Mouse (Mus musculus): ENCODE measurements at regions not wholly inside any gene's neighbourhood (a gene's known extent, or its start where the extent isn't known, plus 50 kb on each side); places are given as distances from the start of the nearest gene placed in this dataset.

- 0 out of 2 replicates have a peak, but pooled peaks have one; percentile 55 for ATAC-seq
Measured at GRCm38 (mm10) chr5:90000758-90001157, 117.6 kb upstream of the Adamts3 start.

DNA sequence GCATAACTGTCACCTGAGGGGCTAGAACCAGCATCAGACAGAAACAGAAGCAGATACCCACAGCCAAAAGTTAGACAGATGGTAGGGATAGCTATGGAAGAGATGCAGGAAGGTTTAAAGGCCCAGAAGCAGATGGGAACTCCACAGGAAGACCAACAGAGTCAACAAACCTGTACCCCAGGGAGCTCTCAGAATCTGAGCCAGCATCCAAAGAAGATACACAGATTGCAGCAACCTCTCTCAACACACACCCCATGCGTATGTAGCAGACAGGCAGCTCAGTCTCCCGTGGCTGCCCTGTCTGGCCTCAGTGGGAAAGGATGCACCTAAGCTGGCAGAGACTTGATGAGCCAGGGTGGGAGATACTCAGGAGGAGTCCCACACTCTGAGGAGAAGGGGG, 108.4 kb upstream of the Adamts3 start:
- no peaks in the 10 kb centered on the region for H3K36me3 ChIP-seq
- no peaks in the 10 kb centered on the region for H3K4me1 ChIP-seq (replicated peaks)
- no peak overlapping the region for H3K4me3 ChIP-seq (replicated peaks)
- no peaks in the 10 kb centered on the region for H3K27me3 ChIP-seq (replicated peaks)
- no peak overlapping the region for H3K9ac ChIP-seq
- ATAC-seq: no peak
- H3K27ac ChIP-seq: no peak overlapping the region
- WGBS: 63% methylated on average over 2 of the region's 2 CpGs
- H3K4me2 ChIP-seq (replicated peaks): no peak overlapping the region
- no peaks in the 10 kb centered on the region for H3K9me3 ChIP-seq

More at GRCm38 (mm10) chr5:90000758-90001157, 117.6 kb upstream of the Adamts3 start:
- H3K4me3 ChIP-seq (replicated peaks): no peak overlapping the region
- H3K27ac ChIP-seq: 0 out of 2 replicates have a peak overlapping the region, but pooled peaks have one; percentile 9
- H3K27me3 ChIP-seq (replicated peaks): no peaks in the 10 kb centered on the region
- no peaks in the 10 kb centered on the region for H3K4me1 ChIP-seq (replicated peaks)
- WGBS: 50% methylated on average over 6 of the region's 6 CpGs
- no peaks in the 10 kb centered on the region for H3K36me3 ChIP-seq
- no peaks in the 10 kb centered on the region for H3K9me3 ChIP-seq
- H3K4me2 ChIP-seq (replicated peaks): no peak overlapping the region
- no peak overlapping the region for H3K9ac ChIP-seq

DNA sequence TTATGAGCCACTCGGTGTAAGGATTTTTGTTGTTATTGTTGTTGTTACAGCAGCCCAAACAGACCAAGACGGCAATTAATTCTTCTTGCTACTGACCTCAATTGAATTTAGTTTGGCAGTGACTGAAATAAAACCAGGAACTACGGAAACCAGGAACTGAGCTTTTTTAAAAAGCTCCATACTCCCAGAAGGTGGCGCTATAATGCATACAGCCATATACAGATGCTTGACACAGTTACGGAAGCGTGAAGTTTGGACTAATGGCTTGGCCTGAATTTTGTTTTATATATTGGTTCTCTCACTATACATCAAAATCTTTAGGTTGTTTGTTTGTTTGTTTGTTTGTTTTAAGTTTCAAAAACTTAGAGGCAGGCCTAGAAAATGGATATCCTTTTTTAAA, 98.5 kb upstream of the Adamts3 start:
- Histone ChIP-seq H3K4me3 (replicated peaks) (no peak overlapping the region), H3K9ac (no peak overlapping the region), H3K4me2 (replicated peaks) (no peak overlapping the region), H3K27ac (no peak overlapping the region), H3K27me3 (replicated peaks) (no peaks in the 10 kb centered on the region), H3K36me3 (no peaks in the 10 kb centered on the region), H3K9me3 (no peaks in the 10 kb centered on the region), H3K4me1 (replicated peaks) (no peaks in the 10 kb centered on the region)
- WGBS: 60% methylated on average over 6 of the region's 6 CpGs
- ATAC-seq: no peak

DNA sequence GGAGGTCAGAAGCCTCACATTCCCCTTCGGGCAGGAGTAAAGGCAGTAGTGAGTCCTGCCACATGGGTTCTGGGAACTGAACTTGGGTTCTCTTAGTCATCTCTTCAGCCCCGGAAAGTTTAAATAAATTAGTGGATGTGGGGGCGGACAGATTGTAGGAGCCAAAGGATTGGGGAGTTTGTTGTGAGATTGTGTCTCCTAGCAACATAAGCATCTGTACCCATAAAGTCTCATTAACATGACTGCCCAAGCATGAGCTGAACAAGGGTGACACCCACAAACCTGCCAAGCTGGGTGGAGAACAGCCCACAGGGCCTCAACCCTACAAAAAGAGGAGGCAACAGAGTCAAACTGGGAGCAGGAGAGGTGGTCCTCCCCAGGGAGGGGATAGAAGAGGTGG, 97.1 kb upstream of the Adamts3 start:
- Histone ChIP-seq H3K4me1 (replicated peaks) (no peaks in the 10 kb centered on the region), H3K4me3 (replicated peaks) (no peak overlapping the region), H3K36me3 (no peaks in the 10 kb centered on the region), H3K4me2 (replicated peaks) (no peak overlapping the region), H3K9me3 (no peaks in the 10 kb centered on the region), H3K27ac (no peak overlapping the region), H3K9ac (no peak overlapping the region), H3K27me3 (replicated peaks) (no peaks in the 10 kb centered on the region)
- WGBS: 84% methylated on average over 3 of the region's 3 CpGs
- ATAC-seq: no peak

DNA sequence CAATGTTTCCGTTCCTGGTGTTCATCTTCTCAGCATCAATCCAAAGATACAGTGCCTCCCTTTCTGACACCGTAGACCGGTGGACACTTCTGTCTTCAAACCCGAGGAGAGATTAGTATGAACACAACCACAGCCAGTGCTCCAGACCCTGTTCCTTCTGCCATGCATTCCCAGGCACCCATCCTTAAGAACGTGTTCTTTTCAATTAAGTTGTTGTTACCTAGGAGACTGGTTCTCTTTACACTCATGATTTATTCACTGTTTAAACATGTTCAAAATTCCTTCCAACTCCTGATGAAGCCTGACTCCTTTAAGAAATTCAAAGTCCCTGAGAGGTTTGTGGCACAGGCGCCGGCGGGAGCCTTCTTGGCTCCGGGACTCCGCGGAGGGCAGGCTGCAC, 69.5 kb upstream of the Adamts3 start:
- H3K27me3 ChIP-seq (replicated peaks): no peaks in the 10 kb centered on the region
- H3K4me2 ChIP-seq (replicated peaks): no peak overlapping the region
- no peak overlapping the region for H3K4me3 ChIP-seq (replicated peaks)
- no peaks in the 10 kb centered on the region for H3K9me3 ChIP-seq
- no peak overlapping the region for H3K27ac ChIP-seq
- H3K36me3 ChIP-seq: no peaks in the 10 kb centered on the region
- WGBS: 80% methylated on average over 11 of the region's 11 CpGs
- no peaks in the 10 kb centered on the region for H3K4me1 ChIP-seq (replicated peaks)
- H3K9ac ChIP-seq: no peak overlapping the region
- no peak for ATAC-seq

- H3K4me3 ChIP-seq (replicated peaks): no peak overlapping the region
- H3K9ac ChIP-seq: no peak overlapping the region
- no peak overlapping the region for H3K4me2 ChIP-seq (replicated peaks)
- no peak for ATAC-seq
- H3K36me3 ChIP-seq: no peaks in the 10 kb centered on the region
- WGBS: 90% methylated on average over 3 of the region's 3 CpGs
- H3K4me1 ChIP-seq (replicated peaks): no peaks in the 10 kb centered on the region
- no peaks in the 10 kb centered on the region for H3K9me3 ChIP-seq
- no peak overlapping the region for H3K27ac ChIP-seq
- H3K27me3 ChIP-seq (replicated peaks): no peaks in the 10 kb centered on the region
Measured at GRCm38 (mm10) chr5:89945660-89945925, 62.5 kb upstream of the Adamts3 start.

- H3K4me3 ChIP-seq (replicated peaks): no peak overlapping the region
Measured at GRCm38 (mm10) chr5:89944855-89945659, 61.9 kb upstream of the Adamts3 start.

DNA sequence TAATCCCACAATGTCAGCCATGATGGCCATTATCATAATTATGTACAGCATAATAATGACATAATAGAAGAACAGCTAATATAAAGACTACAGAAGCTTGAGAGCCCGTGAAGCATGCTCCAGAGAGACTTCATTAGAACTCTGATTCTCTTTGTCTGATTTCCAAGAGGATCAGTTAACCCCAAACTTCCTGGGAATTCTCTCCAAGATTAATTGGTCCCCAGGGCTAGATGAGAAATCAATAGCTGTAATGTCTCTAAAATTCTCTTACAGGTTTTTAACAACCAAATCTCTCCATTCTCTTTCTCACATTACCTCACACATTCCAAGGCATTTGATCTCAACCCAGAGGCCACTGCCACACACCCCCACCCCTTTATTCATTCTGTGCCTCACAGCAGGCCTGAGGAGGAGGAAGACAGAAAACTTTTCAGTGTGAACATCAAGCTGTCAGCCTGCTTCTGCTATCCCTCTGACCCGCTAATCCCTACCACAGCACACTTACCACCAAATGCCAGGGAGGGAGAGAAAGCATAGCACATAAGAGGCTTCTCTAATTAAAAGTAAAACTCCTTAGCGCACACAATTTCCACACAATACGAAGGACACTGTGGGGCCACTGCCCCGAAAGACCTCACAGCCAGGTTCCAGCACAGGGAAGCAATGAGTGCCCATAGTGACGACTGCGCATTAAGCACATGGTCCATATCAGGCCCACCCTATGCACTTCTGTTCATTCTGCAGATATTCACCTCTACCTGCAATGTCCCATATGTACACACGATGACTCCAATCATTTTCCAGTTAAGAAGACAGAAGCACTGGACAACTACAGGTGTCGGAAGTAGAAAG, 60.4 kb upstream of the Adamts3 start:
- Histone ChIP-seq H3K27me3 (replicated peaks) (no peaks in the 10 kb centered on the region), H3K4me3 (replicated peaks) (no peak overlapping the region), H3K27ac (no peak overlapping the region), H3K9ac (no peak overlapping the region), H3K9me3 (no peaks in the 10 kb centered on the region), H3K36me3 (no peaks in the 10 kb centered on the region), H3K4me1 (replicated peaks) (no peaks in the 10 kb centered on the region), H3K4me2 (replicated peaks) (no peak overlapping the region)
- 76% methylated on average over 9 of the region's 9 CpGs for WGBS
- no peak for ATAC-seq

More at GRCm38 (mm10) chr5:89944855-89945659, 61.9 kb upstream of the Adamts3 start:
- H3K4me1 ChIP-seq (replicated peaks): no peaks in the 10 kb centered on the region
- H3K4me2 ChIP-seq (replicated peaks): no peak overlapping the region
- WGBS: 79% methylated on average over 5 of the region's 5 CpGs
- no peak overlapping the region for H3K27ac ChIP-seq
- ATAC-seq: no peak
- no peaks in the 10 kb centered on the region for H3K9me3 ChIP-seq
- no peaks in the 10 kb centered on the region for H3K36me3 ChIP-seq
- H3K27me3 ChIP-seq (replicated peaks): no peaks in the 10 kb centered on the region
- H3K9ac ChIP-seq: no peak overlapping the region

DNA sequence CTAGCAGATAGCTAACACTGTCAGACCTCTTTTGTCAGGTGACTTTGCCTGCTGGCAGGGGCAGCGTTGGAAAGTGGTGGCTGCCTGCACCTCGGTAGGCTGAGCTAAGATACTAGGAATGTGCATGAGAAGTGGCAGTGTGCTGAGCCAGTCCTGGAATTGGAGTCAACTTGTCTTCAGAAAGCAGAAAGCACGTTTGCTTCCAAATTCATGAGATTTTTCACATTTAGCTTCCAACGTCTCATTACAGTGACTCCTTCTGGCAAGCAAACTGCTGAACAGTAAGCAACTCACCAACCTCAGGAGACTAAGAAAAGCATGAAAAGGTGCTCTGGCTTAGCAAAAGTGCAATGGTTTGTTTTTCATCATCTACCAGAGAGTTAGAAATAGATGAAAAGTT, 59.1 kb upstream of the Adamts3 start:
- ATAC-seq: no peak
- no peaks in the 10 kb centered on the region for H3K9me3 ChIP-seq
- H3K4me3 ChIP-seq (replicated peaks): no peak overlapping the region
- H3K9ac ChIP-seq: no peak overlapping the region
- 44% methylated on average over 4 of the region's 4 CpGs for WGBS
- no peak overlapping the region for H3K4me2 ChIP-seq (replicated peaks)
- no peaks in the 10 kb centered on the region for H3K4me1 ChIP-seq (replicated peaks)
- H3K27ac ChIP-seq: no peak overlapping the region
- H3K27me3 ChIP-seq (replicated peaks): no peaks in the 10 kb centered on the region
- H3K36me3 ChIP-seq: no peaks in the 10 kb centered on the region

DNA sequence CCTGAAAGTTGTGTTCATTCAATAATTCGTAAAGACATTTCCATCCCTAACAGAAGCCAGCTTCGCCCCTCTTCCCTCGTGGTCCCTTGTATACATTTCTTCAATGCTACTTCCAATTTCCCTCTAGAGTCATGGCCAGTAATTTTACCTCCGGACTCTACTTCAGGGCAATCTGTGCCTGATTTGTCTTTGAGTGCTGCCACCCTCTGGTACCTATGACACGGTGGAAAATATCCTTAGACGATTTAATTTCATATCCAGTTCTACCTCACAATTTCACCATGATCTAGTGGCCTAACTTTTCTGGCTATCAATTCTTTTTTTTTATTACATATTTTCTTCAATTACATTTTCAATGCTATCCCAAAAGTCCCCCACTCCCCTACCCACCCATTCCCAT, 49.9 kb upstream of the Adamts3 start:
- H3K4me1 ChIP-seq (replicated peaks): no peaks in the 10 kb centered on the region
- no peaks in the 10 kb centered on the region for H3K9me3 ChIP-seq
- no peak overlapping the region for H3K27ac ChIP-seq
- H3K36me3 ChIP-seq: no peaks in the 10 kb centered on the region
- ATAC-seq: no peak
- H3K9ac ChIP-seq: no peak overlapping the region
- H3K4me3 ChIP-seq (replicated peaks): no peak overlapping the region
- H3K4me2 ChIP-seq (replicated peaks): no peak overlapping the region
- 87% methylated on average over 6 of the region's 6 CpGs for WGBS
- no peaks in the 10 kb centered on the region for H3K27me3 ChIP-seq (replicated peaks)
